Mouse (Mus musculus) liver, postnatal 0 days (tissue): ENCODE data around the gene Vps41.

Source experiments
- CTCF ChIP-seq: sonication (generic); IDR thresholded peaks from 2 replicates; pipeline ENCODE4 v1.5.1; 2016; ENCODE audit warnings: antibody characterized with exemption, low read depth
- EP300 ChIP-seq: IDR thresholded peaks from 2 replicates; pipeline ENCODE4 v1.6.1; 2016; ENCODE audit warnings: antibody characterized with exemption, low read depth, mild to moderate bottlenecking

- TF ChIP-seq CTCF: no peak
- TF ChIP-seq EP300: no peak
Observed at GRCm38 (mm10) chr13:18761452-18761851, 44.4 kb downstream of the Vps41 start.
